Mouse (Mus musculus) C2C12 (cell line): Measurements from ENCODE around the gene Patj.

Source experiments
- CTCF ChIP-seq: IDR thresholded peaks from one replicate; pipeline ENCODE4 v1.5.1; 2011; ENCODE audit not compliant: control insufficient read depth, insufficient read depth, insufficient read length
- USF1 ChIP-seq: IDR thresholded peaks from one replicate; pipeline ENCODE4 v1.6.1; 2011; ENCODE audit warnings: low read depth, mild to moderate bottlenecking, control low read depth, moderate library complexity

GRCm38 (mm10) chr4:98486475-98486874, 90.9 kb downstream of the Patj start:
- no peak for TF ChIP-seq USF1
- no peak for TF ChIP-seq CTCF
